Mouse (Mus musculus): Measurements from ENCODE around the gene Trim44. TPM values are rescaled to one million over a fixed set of nuclear protein-coding genes. Genes with fewer than 3 reads are reported as not detected.

Gene Trim44
- total and polyA plus RNA-seq, 3 experiments, result 21.7 to 55.3 (median 49.1) TPM

DNA sequence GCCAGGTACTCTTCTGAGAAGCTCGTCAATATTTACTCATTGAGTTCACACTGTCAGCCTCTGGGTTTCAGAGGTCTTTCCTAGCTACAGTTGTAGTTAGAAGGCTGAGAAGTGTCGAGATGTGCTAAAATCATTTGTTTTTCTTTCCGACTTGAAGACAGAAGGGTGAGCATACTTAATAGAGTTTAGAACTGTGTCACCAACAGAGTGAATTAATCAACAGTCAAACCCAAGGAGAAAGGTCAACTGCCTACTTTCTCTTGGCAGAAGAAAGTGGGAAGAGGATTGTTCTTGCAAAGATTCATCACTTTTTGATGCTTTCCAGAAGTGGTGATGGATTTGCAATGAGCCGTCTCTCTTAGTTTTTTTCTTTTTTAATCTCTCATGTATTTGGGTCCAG is 39.2 kb upstream of the Trim44 start:
- no peak for DNase-seq (ENCODE audit: low read depth, low spot score)
- H3K79me2 ChIP-seq (ENCODE audit: control insufficient read depth, insufficient read depth, low read length, poor library complexity), result no peaks in the 10 kb centered on the region
- no peaks in the 10 kb centered on the region for H3K36me3 ChIP-seq (ENCODE audit: control insufficient read depth in 1 of 2, insufficient read depth in 2 of 2, low read length in 2 of 2)
- no peak for TF ChIP-seq RCOR1 (IDR thresholded peaks at IDR 0.05; ENCODE audit: low read depth, low read length)
- TF ChIP-seq E2F4 (IDR thresholded peaks at IDR 0.05; ENCODE audit: borderline replicate concordance, low read depth, low read length), result no peak
- no peak for TF ChIP-seq POLR2A (IDR thresholded peaks at IDR 0.05; ENCODE audit: control insufficient read depth in 1 of 2, insufficient read depth in 1 of 2, low read depth in 1 of 2, low read length in 2 of 2, poor library complexity in 1 of 2)
- no peak for TF ChIP-seq NELFE (IDR thresholded peaks at IDR 0.05; ENCODE audit: low read depth, low read length)
- no peak for TF ChIP-seq POLR2AphosphoS2 (IDR thresholded peaks at IDR 0.05; ENCODE audit: low read length)
- no peak for TF ChIP-seq UBTF (IDR thresholded peaks at IDR 0.05; ENCODE audit: borderline replicate concordance, insufficient read depth, low read depth, low read length)
- no peak for TF ChIP-seq MYB (IDR thresholded peaks at IDR 0.05; ENCODE audit: low read depth, low read length)
- TF ChIP-seq MAFK (IDR thresholded peaks at IDR 0.05; ENCODE audit: borderline replicate concordance, low read depth, low read length), result no peak
- no peak for TF ChIP-seq MAX (IDR thresholded peaks at IDR 0.05; ENCODE audit: low read length)
- TF ChIP-seq MAZ (IDR thresholded peaks at IDR 0.05; ENCODE audit: low read depth, low read length), result no peak
- no peak for TF ChIP-seq CHD1 (IDR thresholded peaks at IDR 0.05; ENCODE audit: low read depth, low read length)
- TF ChIP-seq MYC (IDR thresholded peaks at IDR 0.05; ENCODE audit: low read depth, low read length), result no peak
- no peak for TF ChIP-seq JUND (IDR thresholded peaks at IDR 0.05; ENCODE audit: low read depth, low read length)
- no peak overlapping the region for H3K4me3 ChIP-seq (ENCODE audit: control insufficient read depth in 1 of 2, insufficient read depth in 1 of 2, low read depth in 2 of 2, low read length in 2 of 2)
- no peaks in the 10 kb centered on the region for H3K9me3 ChIP-seq (replicated peaks; ENCODE audit: insufficient read depth, low read length)
- H3K9ac ChIP-seq (ENCODE audit: control insufficient read depth, low read depth, low read length, poor library complexity, severe bottlenecking), result no peak overlapping the region
- H3K27me3 ChIP-seq (ENCODE audit: control insufficient read depth in 1 of 2, insufficient read depth in 2 of 2, low read length in 2 of 2), result peaks cover 0 to 7% of the 10 kb centered on the region in 2 experiments; a peak in 3 of 4 replicates
- H3K27ac ChIP-seq (ENCODE audit: control insufficient read depth, low read depth, low read length), result no peak overlapping the region
- no peaks in the 10 kb centered on the region for H3K4me1 ChIP-seq (ENCODE audit: control insufficient read depth in 1 of 2, insufficient read depth in 2 of 2, low read length in 2 of 2)

DNA sequence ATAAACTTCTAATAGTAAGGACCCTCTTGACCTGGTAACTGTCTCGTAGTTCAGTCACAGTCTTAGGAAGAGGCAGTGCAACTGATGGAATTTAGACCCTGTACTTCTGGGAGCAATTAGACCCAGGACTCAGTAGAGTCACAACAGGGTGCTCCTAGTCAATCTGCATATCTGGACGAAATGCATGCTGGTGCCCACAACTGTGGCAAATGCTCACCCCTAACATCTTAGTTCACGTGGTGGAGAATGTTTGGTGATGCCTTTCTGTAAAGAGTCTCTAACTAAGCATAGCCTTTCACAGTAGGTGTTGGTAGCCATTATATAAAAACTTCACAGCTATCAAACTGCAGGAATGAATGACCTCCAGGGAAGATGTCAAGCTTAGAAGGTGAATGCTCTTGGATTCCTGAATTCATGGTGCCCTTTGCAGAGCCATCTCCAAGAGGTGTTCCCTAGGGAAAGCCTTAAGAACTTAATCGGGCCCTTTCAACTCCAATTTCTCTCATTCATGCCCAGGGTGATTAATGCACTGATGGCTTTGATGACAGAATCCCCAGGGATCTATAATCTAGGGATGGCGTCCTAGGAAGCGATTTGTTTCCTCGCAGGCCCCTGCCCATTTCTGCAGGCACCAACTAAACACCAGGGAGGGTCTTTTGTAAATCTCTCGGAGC is 29.9 kb upstream of the Trim44 start:
- no peak for DNase-seq (ENCODE audit: low read depth, low spot score)

DNA sequence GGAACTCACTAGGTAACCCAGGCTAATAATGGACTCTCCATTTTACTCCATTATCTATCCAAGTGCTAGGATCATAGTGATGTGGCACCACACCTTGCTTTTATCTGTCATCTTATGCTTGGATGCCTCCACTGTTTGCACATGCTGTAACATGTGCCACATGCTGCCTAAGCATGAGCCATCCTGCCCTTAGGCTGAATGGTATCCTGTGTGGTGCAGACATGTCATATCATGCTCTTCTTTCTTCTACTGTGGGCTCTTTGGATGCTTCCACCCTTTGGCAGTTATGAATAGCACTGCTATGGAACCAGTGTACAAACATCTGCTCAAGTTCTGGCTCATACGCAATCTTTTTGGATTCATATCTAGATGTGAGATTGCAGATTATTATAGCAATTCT is 26.3 kb upstream of the Trim44 start:
- Histone ChIP-seq H3K9me3 (replicated peaks; ENCODE audit: insufficient read depth, low read length) (no peaks in the 10 kb centered on the region), H3K9ac (ENCODE audit: control insufficient read depth, low read depth, low read length, poor library complexity, severe bottlenecking) (no peak overlapping the region), H3K4me3 (ENCODE audit: control insufficient read depth in 1 of 2, insufficient read depth in 1 of 2, low read depth in 2 of 2, low read length in 2 of 2) (no peak overlapping the region), H3K4me1 (ENCODE audit: control insufficient read depth in 1 of 2, insufficient read depth in 2 of 2, low read length in 2 of 2) (no peaks in the 10 kb centered on the region), H3K27me3 (ENCODE audit: control insufficient read depth in 1 of 2, insufficient read depth in 2 of 2, low read length in 2 of 2) (no peaks in the 10 kb centered on the region; a peak in 1 of 4 replicates), H3K27ac (ENCODE audit: control insufficient read depth, low read depth, low read length) (no peak overlapping the region), H3K79me2 (ENCODE audit: control insufficient read depth, insufficient read depth, low read length, poor library complexity) (no peaks in the 10 kb centered on the region), H3K36me3 (ENCODE audit: control insufficient read depth in 1 of 2, insufficient read depth in 2 of 2, low read length in 2 of 2) (no peaks in the 10 kb centered on the region)
- no peak for DNase-seq (ENCODE audit: low read depth, low spot score)
- no peak for TF ChIP-seq CHD2 (IDR thresholded peaks at IDR 0.05; ENCODE audit: low read length)
- no peak for TF ChIP-seq MYC (IDR thresholded peaks at IDR 0.05; ENCODE audit: low read depth, low read length)
- no peak for TF ChIP-seq BHLHE40 (IDR thresholded peaks at IDR 0.05; ENCODE audit: borderline replicate concordance, low read depth, low read length)
- TF ChIP-seq SMC3 (IDR thresholded peaks at IDR 0.05; ENCODE audit: low read depth, low read length), result no peak
- TF ChIP-seq GABPA (IDR thresholded peaks at IDR 0.05; ENCODE audit: low read depth, low read length), result no peak
- no peak for TF ChIP-seq RCOR1 (IDR thresholded peaks at IDR 0.05; ENCODE audit: low read depth, low read length)
- no peak for TF ChIP-seq MAZ (IDR thresholded peaks at IDR 0.05; ENCODE audit: low read depth, low read length)
- no peak for TF ChIP-seq POLR2AphosphoS2 (IDR thresholded peaks at IDR 0.05; ENCODE audit: low read length)

More for the DNA sequence above, 29.9 kb upstream of the Trim44 start:
- TF ChIP-seq MAZ (IDR thresholded peaks at IDR 0.05; ENCODE audit: low read depth, low read length) (no peak), EP300 (IDR thresholded peaks at IDR 0.05; ENCODE audit: low read depth in 1 of 2, low read length in 2 of 2) (no peak), POLR2AphosphoS5 (IDR thresholded peaks at IDR 0.05; ENCODE audit: borderline replicate concordance, low read depth, low read length) (no peak)
- no peaks in the 10 kb centered on the region for H3K9me3 ChIP-seq (replicated peaks; ENCODE audit: insufficient read depth, low read length)
- no peak overlapping the region for H3K9ac ChIP-seq (ENCODE audit: control insufficient read depth, low read depth, low read length, poor library complexity, severe bottlenecking)
- H3K79me2 ChIP-seq (ENCODE audit: control insufficient read depth, insufficient read depth, low read length, poor library complexity), result no peaks in the 10 kb centered on the region
- no peak overlapping the region for H3K4me3 ChIP-seq (ENCODE audit: control insufficient read depth in 1 of 2, insufficient read depth in 1 of 2, low read depth in 2 of 2, low read length in 2 of 2)
- H3K27ac ChIP-seq (ENCODE audit: control insufficient read depth, low read depth, low read length), result no peak overlapping the region
- H3K4me1 ChIP-seq (ENCODE audit: control insufficient read depth in 1 of 2, insufficient read depth in 2 of 2, low read length in 2 of 2), result no peaks in the 10 kb centered on the region
- no peaks in the 10 kb centered on the region for H3K36me3 ChIP-seq (ENCODE audit: control insufficient read depth in 1 of 2, insufficient read depth in 2 of 2, low read length in 2 of 2)
- peaks cover 0 to 5% of the 10 kb centered on the region in 2 experiments; a peak in 2 of 4 replicates for H3K27me3 ChIP-seq (ENCODE audit: control insufficient read depth in 1 of 2, insufficient read depth in 2 of 2, low read length in 2 of 2)
